Mouse (Mus musculus) thymus, adult 2 months (tissue): ENCODE data around the gene Frzb.

Experiments
- CTCF ChIP-seq: fragments of 200-500 bp; IDR thresholded peaks from 2 replicates; pipeline ENCODE4 v1.5.1; 2012; ENCODE audit warnings: mild to moderate bottlenecking, control low read depth, low read length, moderate library complexity, borderline replicate concordance; ENCODE audit not compliant: control insufficient read depth, poor library complexity, insufficient read depth; ENCODE audit errors: extremely low read depth
- POLR2A ChIP-seq: fragments of 200-500 bp; IDR thresholded peaks from 2 replicates; pipeline ENCODE4 v1.6.1; 2012; ENCODE audit warnings: mild to moderate bottlenecking, low read length, control low read depth, moderate library complexity; ENCODE audit not compliant: control insufficient read depth, poor library complexity, insufficient read depth; ENCODE audit errors: extremely low read depth

DNA sequence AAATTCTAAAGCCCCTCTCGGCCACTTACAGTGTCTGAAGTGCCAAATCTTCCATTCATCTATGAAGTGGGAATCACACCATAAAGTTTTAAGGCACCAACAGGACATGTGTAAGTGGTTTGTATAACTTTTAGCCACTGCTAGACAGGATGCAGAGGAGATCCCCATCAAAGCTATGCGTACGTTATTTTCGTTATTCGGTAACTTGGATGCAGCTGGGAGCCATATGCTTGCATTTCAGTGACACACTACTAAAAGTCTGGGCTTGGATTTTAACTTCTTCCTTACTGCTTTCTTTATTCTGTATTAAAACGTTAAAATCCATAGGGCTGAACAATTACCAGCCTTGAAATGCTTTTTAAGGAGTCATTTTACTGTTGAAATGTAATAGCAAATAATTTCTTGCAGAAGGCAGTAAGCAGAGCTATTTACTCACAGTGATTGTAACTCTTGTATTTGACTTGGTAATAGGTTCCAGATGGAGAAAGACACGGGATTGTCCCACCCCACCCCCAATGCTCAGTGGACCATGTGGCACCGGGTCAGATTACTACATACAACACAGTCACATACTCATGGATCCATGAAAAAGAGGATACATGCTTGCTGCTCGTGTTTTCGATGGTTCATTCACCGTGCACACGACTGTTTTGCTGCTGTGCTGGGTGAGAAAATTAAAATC is 37.4 kb downstream of the Frzb start:
- TF ChIP-seq POLR2A (no peak), CTCF (no peak)
